Mouse (Mus musculus): ENCODE measurements around the gene Rbak.
"Not testable (repeated sequence)": the region's sequence is repeated elsewhere in the genome, so short reads cannot be mapped to it uniquely, and the experiment has no call there.

- TF ChIP-seq POLR2A, CTCF (IDR thresholded peaks at IDR 0.05; ENCODE audit: extremely low read depth, insufficient read depth, low read length): not testable (repeated sequence)
Observed at GRCm38 (mm10) chr5:143194747-143195146, 14.2 kb upstream of the Rbak start.

Data from cortical plate, adult 2 months (tissue).